8 mouse cellular contexts compared by ENCODE assay signal in the genomic region with DNA sequence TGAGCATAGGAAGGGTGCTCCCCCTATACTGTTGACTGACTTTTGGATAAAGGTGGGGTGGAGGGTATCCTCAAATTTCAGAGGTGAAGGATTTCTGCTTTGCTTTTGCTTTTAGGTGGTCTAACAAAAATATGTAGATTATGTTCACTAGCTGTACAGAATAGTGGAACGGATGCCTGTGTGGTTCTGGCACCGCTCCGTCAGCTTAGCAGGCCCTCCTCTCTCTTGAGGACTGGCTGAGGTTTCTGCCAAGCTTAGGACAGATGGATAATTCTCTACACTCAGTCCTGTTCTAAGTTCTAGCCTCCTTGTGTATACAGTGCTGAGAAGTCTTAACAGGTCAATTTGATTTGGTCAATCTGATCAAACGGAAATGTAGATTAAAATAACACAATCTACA. TPM values are rescaled to one million over a fixed set of nuclear protein-coding genes. Genes with fewer than 3 reads are reported as not detected.
DNase-seq lines count a peak whose midpoint lies in the region; ATAC-seq and TF ChIP-seq lines count a peak whose summit lies in the region.

No protein-coding gene starts in this region.

- peak overlapping the region; percentile 79 for H3K4me2 ChIP-seq in forebrain, embryonic 12.5 days
- H3K4me2 ChIP-seq in limb, embryonic 14.5 days (replicated peaks; ENCODE audit: low read depth, low read length, severe bottlenecking), result peak overlapping the region; percentile 66

- peaks cover 15% of the 10 kb centered on the region for H3K4me1 ChIP-seq in forebrain, embryonic 12.5 days
- peaks cover 6% of the 10 kb centered on the region; the same call in 1 of the 2 replicates for H3K4me1 ChIP-seq in limb, embryonic 14.5 days (ENCODE audit: control insufficient read depth, insufficient read depth, low read length)

- no peaks in the 10 kb centered on the region for H3K9me3 ChIP-seq in forebrain, embryonic 12.5 days
- H3K9me3 ChIP-seq in limb, embryonic 14.5 days (ENCODE audit: control insufficient read depth, low read length), result no peaks in the 10 kb centered on the region

- no peak for ATAC-seq in forebrain, embryonic 12.5 days (ENCODE audit: low FRiP score)
- no peak for ATAC-seq in limb, embryonic 14.5 days (ENCODE audit: low FRiP score, low read depth)

- H3K27me3 ChIP-seq in forebrain, embryonic 12.5 days, result peaks cover 12% of the 10 kb centered on the region; the same call in 1 of the 2 replicates
- no peaks in the 10 kb centered on the region for H3K27me3 ChIP-seq in limb, embryonic 14.5 days (ENCODE audit: control insufficient read depth, insufficient read depth, low read length)

- WGBS in forebrain, embryonic 12.5 days, result 74% methylated on average over 4 of the region's 4 CpGs
- WGBS in limb, embryonic 14.5 days, result 58% methylated on average over 4 of the region's 4 CpGs

- H3K36me3 ChIP-seq in forebrain, embryonic 12.5 days (replicated peaks), result peaks cover 41% of the 10 kb centered on the region
- H3K36me3 ChIP-seq in limb, embryonic 14.5 days (ENCODE audit: control insufficient read depth, insufficient read depth, low read length), result peaks cover 34% of the 10 kb centered on the region

- DNase-seq in cerebellum, adult 18-20 months, result peak; percentile 43 to 50
- no peak for DNase-seq in cerebellum, postnatal 4 days (ENCODE audit: low spot score in 2 of 2)
- DNase-seq in 416B (ENCODE audit: low read depth), result peak; percentile 26
- DNase-seq in limb, embryonic 14.5 days (ENCODE audit: low spot score), result no peak
- no peak for DNase-seq in thymus, postnatal 25 days
- DNase-seq in spleen, adult 18-20 months, result no peak
- DNase-seq in urinary bladder, postnatal 14 days (ENCODE audit: low spot score), result no peak

- peak overlapping the region; percentile 54 for H3K4me3 ChIP-seq in forebrain, embryonic 12.5 days (replicated peaks)
- peak overlapping the region; percentile 44 for H3K4me3 ChIP-seq in limb, embryonic 14.5 days (replicated peaks; ENCODE audit: low read length)

- peak overlapping the region; percentile 27; the same call in 1 of the 2 replicates for H3K27ac ChIP-seq in forebrain, embryonic 12.5 days
- H3K27ac ChIP-seq in limb, embryonic 14.5 days (replicated peaks; ENCODE audit: low read depth, low read length), result no peak overlapping the region

- TF ChIP-seq POLR2A in limb, embryonic 14.5 days (IDR thresholded peaks at IDR 0.05; ENCODE audit: borderline replicate concordance, extremely low read depth, insufficient read depth, insufficient read length), result no peak

- peak overlapping the region; percentile 57 for H3K9ac ChIP-seq in forebrain, embryonic 12.5 days
- peak overlapping the region; percentile 47; the same call in 1 of the 2 replicates for H3K9ac ChIP-seq in limb, embryonic 14.5 days (ENCODE audit: low read depth, low read length, severe bottlenecking)

RNA-seq across cellular contexts. Expression of a gene that starts 5.1 kb away (rescaled TPM):
- polyA plus RNA-seq in forebrain, embryonic 12.5 days (2016; fragmentation: Nextera tagmentation; extraction: Ambion mirVana), result 6.4 and 7.3 TPM in 2 replicates
- polyA plus RNA-seq in limb, embryonic 14.5 days (2012; rRNA removed), result 19.8 and 21.5 TPM in 2 replicates
- 15.1 and 20.9 TPM in 2 replicates for polyA plus RNA-seq in limb, embryonic 14.5 days (2014; fragmentation: Nextera tagmentation; extraction: Ambion mirVana)

RNA-seq across cellular contexts. Expression of a gene that starts 9.7 kb away (rescaled TPM):
- polyA plus RNA-seq in forebrain, embryonic 12.5 days (2016; fragmentation: Nextera tagmentation; extraction: Ambion mirVana), result 131 and 133 TPM in 2 replicates
- polyA plus RNA-seq in limb, embryonic 14.5 days (2012; rRNA removed), result 259 and 349 TPM in 2 replicates
- polyA plus RNA-seq in limb, embryonic 14.5 days (2014; fragmentation: Nextera tagmentation; extraction: Ambion mirVana), result 91.1 and 98.9 TPM in 2 replicates

RNA-seq across cellular contexts. Expression of a gene that starts 18.0 kb away (rescaled TPM):
- not detected in 2 replicates for polyA plus RNA-seq in forebrain, embryonic 12.5 days (2016; fragmentation: Nextera tagmentation; extraction: Ambion mirVana)
- 0.05 TPM in 1 of 2 replicates, not detected in the other for polyA plus RNA-seq in limb, embryonic 14.5 days (2012; rRNA removed)
- polyA plus RNA-seq in limb, embryonic 14.5 days (2014; fragmentation: Nextera tagmentation; extraction: Ambion mirVana), result not detected in 2 replicates

RNA-seq across cellular contexts. Expression of a gene that starts 29.2 kb away (rescaled TPM):
- polyA plus RNA-seq in forebrain, embryonic 12.5 days (2016; fragmentation: Nextera tagmentation; extraction: Ambion mirVana), result 4.7 and 7.7 TPM in 2 replicates
- polyA plus RNA-seq in limb, embryonic 14.5 days (2012; rRNA removed), result 29.5 and 37.8 TPM in 2 replicates
- 29.7 and 31.3 TPM in 2 replicates for polyA plus RNA-seq in limb, embryonic 14.5 days (2014; fragmentation: Nextera tagmentation; extraction: Ambion mirVana)

RNA-seq across cellular contexts. Expression of a gene that starts 37.2 kb away (rescaled TPM):
- 39.1 and 52.4 TPM in 2 replicates for polyA plus RNA-seq in forebrain, embryonic 12.5 days (2016; fragmentation: Nextera tagmentation; extraction: Ambion mirVana)
- 222 and 268 TPM in 2 replicates for polyA plus RNA-seq in limb, embryonic 14.5 days (2012; rRNA removed)
- 191 and 204 TPM in 2 replicates for polyA plus RNA-seq in limb, embryonic 14.5 days (2014; fragmentation: Nextera tagmentation; extraction: Ambion mirVana)

Comparison
In these comparisons a context has a peak if more than half of its experiments do, and no peak if none do; other contexts are left out.
1. DNase-seq: peak in cerebellum, adult 18-20 months (2 of 2) and 416B (single experiment); none in cerebellum, postnatal 4 days (0 of 2), limb, embryonic 14.5 days (single experiment), thymus, postnatal 25 days (single experiment), spleen, adult 18-20 months (0 of 2) and urinary bladder, postnatal 14 days (single experiment).